Mouse (Mus musculus): ENCODE data around the gene 1700031F05Rik. TPM values are rescaled to one million over a fixed set of nuclear protein-coding genes. Genes with fewer than 3 reads are reported as not detected.
"Not testable (repeated sequence)": the region's sequence is repeated elsewhere in the genome, so short reads cannot be mapped to it uniquely, and the experiment has no call there.

1700031F05Rik gene
- polyA plus RNA-seq (2015; fragmentation: Nextera tagmentation; extraction: Ambion mirVana): not detected in 2 replicates

DNA sequence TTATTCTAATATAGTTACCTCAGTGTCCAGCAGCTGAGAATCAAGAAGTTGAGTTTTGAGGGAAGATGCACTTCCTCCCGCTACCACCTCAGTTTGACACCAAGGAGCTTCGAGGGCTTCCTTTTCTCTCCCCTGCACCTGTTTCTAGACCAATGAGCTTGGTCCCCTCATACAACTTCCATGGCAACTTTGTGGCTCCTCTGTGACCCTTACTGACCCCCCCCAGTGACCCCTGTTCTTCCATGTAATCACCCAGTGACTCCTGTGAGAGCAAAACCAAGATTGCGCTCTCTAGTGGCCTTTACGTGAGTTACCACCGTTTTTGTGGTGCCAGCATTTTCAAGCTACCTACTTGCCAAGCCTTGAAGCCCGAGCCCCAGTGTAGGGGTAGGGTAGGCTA lies at the start of gene 1700031F05Rik:
TSS of gene 1700031F05Rik (minus strand) at position 101 of the 400 bp plus-strand sequence.
- H3K36me3 ChIP-seq (ENCODE audit: poor library complexity, severe bottlenecking): no peaks in the 10 kb centered on the region
- no peaks in the 10 kb centered on the region for H3K4me1 ChIP-seq
- H3K4me2 ChIP-seq: no peak within 1 kb of the TSS
- H3K9me3 ChIP-seq (replicated peaks): no peaks in the 10 kb centered on the region
- H3K9ac ChIP-seq: no peak within 1 kb of the TSS
- H3K27me3 ChIP-seq: 0 out of 2 replicates have a peak, but pooled peaks cover 3% of the 10 kb centered on the region
- no peak within 1 kb of the TSS for H3K27ac ChIP-seq
- H3K4me3 ChIP-seq: no peak within 1 kb of the TSS
- ATAC-seq: no peak
- WGBS: 89% methylated on average over 6 of the region's 6 CpGs

DNA sequence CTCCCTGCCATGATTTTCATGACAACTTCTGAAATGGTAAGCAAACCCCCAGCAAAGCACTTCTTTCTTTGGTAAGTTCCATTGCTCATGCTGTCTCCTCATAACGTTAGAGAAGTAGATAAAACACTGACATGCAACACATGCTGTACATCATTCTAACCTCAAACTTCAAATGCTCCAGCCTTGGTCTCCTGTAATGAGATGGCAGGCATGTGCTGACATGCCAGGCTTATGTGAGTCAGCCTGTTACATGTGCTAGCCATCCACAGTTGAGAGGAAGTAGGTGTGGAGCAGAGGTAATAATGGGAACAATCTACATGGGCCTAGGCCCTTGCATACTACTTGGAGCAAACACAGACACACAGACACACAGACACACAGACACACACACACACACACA lies 47.1 kb upstream of the 1700031F05Rik start:
- H3K36me3 ChIP-seq (ENCODE audit: poor library complexity, severe bottlenecking); H3K9me3 ChIP-seq (replicated peaks); H3K27me3 ChIP-seq; H3K4me1 ChIP-seq; H3K27ac ChIP-seq; H3K9ac ChIP-seq; H3K4me3 ChIP-seq; ATAC-seq; H3K4me2 ChIP-seq: not testable (repeated sequence)
- WGBS: 79% methylated on average over 1 of the region's 1 CpGs

DNA sequence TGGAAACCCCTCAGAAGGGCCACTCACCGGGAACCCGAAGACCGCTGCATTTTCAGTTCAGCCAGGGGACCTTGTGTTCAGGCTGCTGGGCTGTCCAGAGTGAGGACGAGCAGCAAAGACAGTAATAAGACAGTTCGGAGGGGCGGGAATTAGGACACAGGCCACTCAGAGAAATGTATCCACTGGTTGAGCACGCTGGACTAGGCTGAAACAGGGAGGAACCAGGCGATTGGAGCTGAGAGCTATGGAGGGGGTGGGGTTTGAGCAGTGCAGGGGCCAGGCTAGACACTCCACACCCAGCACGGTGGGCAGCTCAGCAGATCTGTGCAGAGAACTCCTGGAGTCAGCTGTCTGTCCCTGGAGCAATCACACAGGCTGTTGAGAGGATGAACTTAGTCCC lies 40.8 kb upstream of the 1700031F05Rik start, which contains the start of the genes Dmrtc1a and 1700011M02Rik:
TSS of gene Dmrtc1a (minus strand) at position 101 of the 400 bp plus-strand sequence.
TSS of gene 1700011M02Rik (plus strand) at position 319 of the 400 bp plus-strand sequence.
- not testable (repeated sequence) for H3K4me1 ChIP-seq; H3K4me3 ChIP-seq; H3K27ac ChIP-seq; H3K9ac ChIP-seq; H3K9me3 ChIP-seq (replicated peaks); H3K4me2 ChIP-seq; H3K36me3 ChIP-seq (ENCODE audit: poor library complexity, severe bottlenecking); ATAC-seq; H3K27me3 ChIP-seq
- 92% methylated on average over 6 of the region's 9 CpGs for WGBS

DNA sequence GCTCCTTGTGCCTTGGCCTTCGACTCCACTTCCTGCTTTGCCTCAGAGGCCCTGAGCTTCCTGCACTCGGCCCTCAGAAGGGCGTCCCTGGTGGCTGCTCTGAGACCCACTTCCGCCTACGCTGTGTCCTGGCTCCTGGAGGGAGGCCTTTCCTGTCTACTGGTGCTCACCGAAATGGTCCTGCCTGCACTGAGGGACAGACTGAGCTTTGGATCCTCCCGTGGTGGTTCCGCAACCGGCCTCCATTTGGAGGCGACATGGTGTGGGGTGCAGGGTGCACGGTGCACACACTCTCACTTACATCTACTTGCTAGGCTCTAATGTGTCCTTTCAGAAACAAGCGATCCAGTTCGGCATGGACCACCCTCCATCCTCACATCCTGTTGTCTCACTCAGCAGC lies 13.3 kb downstream of the 1700031F05Rik start, which contains the start of gene Dmrtc1c2:
TSS of gene Dmrtc1c2 (minus strand) at position 101 of the 400 bp plus-strand sequence.
- not testable (repeated sequence) for H3K36me3 ChIP-seq (ENCODE audit: poor library complexity, severe bottlenecking); H3K27ac ChIP-seq; H3K4me1 ChIP-seq; ATAC-seq; H3K4me3 ChIP-seq; H3K9me3 ChIP-seq (replicated peaks); H3K27me3 ChIP-seq; H3K9ac ChIP-seq; H3K4me2 ChIP-seq
- no CpG with 5 or more reads among the region's 13 CpGs for WGBS

DNA sequence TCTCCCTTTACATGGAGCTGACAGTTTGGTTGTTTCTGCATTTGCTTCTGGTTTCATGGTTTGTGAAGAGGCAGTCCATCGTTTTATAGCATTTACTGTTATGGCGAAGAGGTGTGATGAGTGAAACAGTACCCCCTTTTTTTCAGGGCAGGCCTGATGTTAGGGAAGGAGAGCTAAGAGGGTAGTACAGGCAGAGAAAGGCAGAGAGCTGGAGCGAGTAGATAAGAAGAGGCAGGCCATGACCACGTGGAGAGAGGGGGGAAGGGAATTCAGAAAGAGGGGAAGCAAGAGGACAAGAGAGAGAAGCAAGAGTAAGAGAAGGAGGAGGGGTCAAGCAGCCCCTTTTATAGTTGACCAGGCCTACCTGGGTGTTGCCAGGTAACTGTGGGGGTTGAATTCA lies 55.5 kb downstream of the 1700031F05Rik start:
- no peak for ATAC-seq
- Histone ChIP-seq H3K27me3 (peaks cover 3% of the 10 kb centered on the region; the same call in 1 of the 2 replicates), H3K27ac (no peak overlapping the region), H3K9me3 (replicated peaks) (no peaks in the 10 kb centered on the region), H3K4me3 (no peak overlapping the region), H3K9ac (no peak overlapping the region), H3K4me1 (no peaks in the 10 kb centered on the region), H3K4me2 (no peak overlapping the region), H3K36me3 (ENCODE audit: poor library complexity, severe bottlenecking) (no peaks in the 10 kb centered on the region)
- WGBS: 58% methylated on average over 4 of the region's 4 CpGs

Other genes starting within 250 kb of the 1700031F05Rik start
- 4.8 and 5.6 TPM in 2 replicates for gene Phka1, start 223.7 kb downstream of the 1700031F05Rik start, polyA plus RNA-seq (2015; fragmentation: Nextera tagmentation; extraction: Ambion mirVana)
- not detected in 2 replicates for gene Gm3880, start 181.0 kb downstream of the 1700031F05Rik start, polyA plus RNA-seq (2015; fragmentation: Nextera tagmentation; extraction: Ambion mirVana)
- gene Gm9112, start 160.3 kb downstream of the 1700031F05Rik start, polyA plus RNA-seq (2015; fragmentation: Nextera tagmentation; extraction: Ambion mirVana): not detected in 2 replicates
- not detected in 2 replicates for gene Dmrtc1b, start 160.1 kb downstream of the 1700031F05Rik start, polyA plus RNA-seq (2015; fragmentation: Nextera tagmentation; extraction: Ambion mirVana)
- not detected in 2 replicates for gene Dmrtc1c1, start 65.0 kb downstream of the 1700031F05Rik start, polyA plus RNA-seq (2015; fragmentation: Nextera tagmentation; extraction: Ambion mirVana)
- not detected in 2 replicates for gene Dmrtc1c2, start 13.4 kb downstream of the 1700031F05Rik start, polyA plus RNA-seq (2015; fragmentation: Nextera tagmentation; extraction: Ambion mirVana)
- 0.86 and 0.90 TPM in 2 replicates for gene Dmrtc1a, start 40.7 kb upstream of the 1700031F05Rik start, polyA plus RNA-seq (2015; fragmentation: Nextera tagmentation; extraction: Ambion mirVana)
- not detected in 2 replicates for gene 1700011M02Rik, start 40.9 kb upstream of the 1700031F05Rik start, polyA plus RNA-seq (2015; fragmentation: Nextera tagmentation; extraction: Ambion mirVana)
- not detected in 2 replicates for gene 1700018G05Rik, start 60.4 kb upstream of the 1700031F05Rik start, polyA plus RNA-seq (2015; fragmentation: Nextera tagmentation; extraction: Ambion mirVana)

Measured in forebrain, embryonic 13.5 days (tissue).